Mouse (Mus musculus): ENCODE results near the gene Fam57a.
"Not testable (repeated sequence)": the region's sequence is repeated elsewhere in the genome, so short reads cannot be mapped to it uniquely, and the experiment has no call there.

The Fam57a gene

GRCm38 (mm10) chr11:76180146-76180540, 672 bp downstream of the Fam57a start:
- no peak for DNase-seq (ENCODE audit: low read depth, low spot score)

GRCm38 (mm10) chr11:76183745-76184144, 4.3 kb downstream of the Fam57a start:
- DNase-seq (ENCODE audit: low read depth, low spot score) = no peak

GRCm38 (mm10) chr11:76186908-76187307, 7.4 kb downstream of the Fam57a start:
- peak; percentile 38 for DNase-seq (ENCODE audit: low read depth, low spot score)

- DNase-seq (ENCODE audit: low read depth, low spot score) = peak; percentile 56
Observed at GRCm38 (mm10) chr11:76196275-76196976, 17.0 kb downstream of the Fam57a start.

- no peak for DNase-seq (ENCODE audit: low read depth, low spot score)
Observed at GRCm38 (mm10) chr11:76196977-76197469, 17.6 kb downstream of the Fam57a start.

GRCm38 (mm10) chr11:76201761-76202674, 22.5 kb downstream of the Fam57a start:
- DNase-seq (ENCODE audit: low read depth, low spot score) = peak; percentile 28

GRCm38 (mm10) chr11:76206793-76207192, 27.3 kb downstream of the Fam57a start:
- no peak for DNase-seq (ENCODE audit: low read depth, low spot score)

GRCm38 (mm10) chr11:76210228-76210985, 30.9 kb downstream of the Fam57a start:
- no peak for DNase-seq (ENCODE audit: low read depth, low spot score)

- not testable (repeated sequence) for DNase-seq (ENCODE audit: low read depth, low spot score)
Observed at GRCm38 (mm10) chr11:76211595-76211994, 32.1 kb downstream of the Fam57a start.

- DNase-seq (ENCODE audit: low read depth, low spot score) = no peak
Observed at GRCm38 (mm10) chr11:76213841-76214240, 34.4 kb downstream of the Fam57a start.

- DNase-seq (ENCODE audit: low read depth, low spot score) = no peak
Observed at GRCm38 (mm10) chr11:76215011-76215410, 35.5 kb downstream of the Fam57a start.

GRCm38 (mm10) chr11:76216049-76216540, 36.6 kb downstream of the Fam57a start:
- DNase-seq (ENCODE audit: low read depth, low spot score) = no peak

GRCm38 (mm10) chr11:76216681-76217389, 37.4 kb downstream of the Fam57a start:
- DNase-seq (ENCODE audit: low read depth, low spot score) = peak; percentile 58

- peak; percentile 99 for DNase-seq (ENCODE audit: low read depth, low spot score)
Observed at GRCm38 (mm10) chr11:76217390-76217800, 37.9 kb downstream of the Fam57a start, which contains the start of the genes Dbil5 and Gemin4. Gene Dbil5, plus strand, starts transcription at chr11:76217608. Gene Gemin4, minus strand, starts transcription at chr11:76217664.

- peak; percentile 68 for DNase-seq (ENCODE audit: low read depth, low spot score)
Observed at GRCm38 (mm10) chr11:76224631-76225030, 45.2 kb downstream of the Fam57a start.

GRCm38 (mm10) chr11:76225051-76225450, 45.6 kb downstream of the Fam57a start:
- DNase-seq (ENCODE audit: low read depth, low spot score) = no peak

GRCm38 (mm10) chr11:76236136-76236535, 56.7 kb downstream of the Fam57a start:
- no peak for DNase-seq (ENCODE audit: low read depth, low spot score)

GRCm38 (mm10) chr11:76239750-76240149, 60.3 kb downstream of the Fam57a start:
- no peak for DNase-seq (ENCODE audit: low read depth, low spot score)

- peak; percentile 85 for DNase-seq (ENCODE audit: low read depth, low spot score)
Observed at GRCm38 (mm10) chr11:76242901-76243810, 63.7 kb downstream of the Fam57a start, which contains the start of the genes Mrm3 and Glod4. Gene Mrm3, plus strand, starts transcription at chr11:76243715. Gene Glod4, minus strand, starts transcription at chr11:76243725.

All from ES-CJ7 (cell line).